Mouse (Mus musculus): ENCODE measurements around the gene Igf2bp3.

Igf2bp3 gene

DNA sequence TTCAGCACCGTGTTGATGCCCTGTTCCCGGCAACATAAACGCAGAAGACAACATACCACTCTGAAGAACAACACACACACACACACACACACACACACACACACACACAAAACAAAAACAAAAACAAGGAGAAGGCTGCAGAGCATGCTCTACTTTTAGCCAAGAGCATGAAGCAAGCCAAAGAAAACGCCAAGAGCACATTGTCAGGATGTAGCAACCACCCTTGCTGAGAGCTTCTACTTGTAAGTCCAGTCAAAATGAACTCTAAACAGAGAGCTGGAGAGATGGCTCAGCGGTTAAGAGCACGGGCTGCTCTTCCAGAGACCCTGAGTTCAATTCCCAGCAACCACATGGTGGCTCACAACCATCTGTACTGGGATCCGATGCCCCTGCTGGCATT, 41.5 kb downstream of the Igf2bp3 start:
- DNase-seq: no peak

DNA sequence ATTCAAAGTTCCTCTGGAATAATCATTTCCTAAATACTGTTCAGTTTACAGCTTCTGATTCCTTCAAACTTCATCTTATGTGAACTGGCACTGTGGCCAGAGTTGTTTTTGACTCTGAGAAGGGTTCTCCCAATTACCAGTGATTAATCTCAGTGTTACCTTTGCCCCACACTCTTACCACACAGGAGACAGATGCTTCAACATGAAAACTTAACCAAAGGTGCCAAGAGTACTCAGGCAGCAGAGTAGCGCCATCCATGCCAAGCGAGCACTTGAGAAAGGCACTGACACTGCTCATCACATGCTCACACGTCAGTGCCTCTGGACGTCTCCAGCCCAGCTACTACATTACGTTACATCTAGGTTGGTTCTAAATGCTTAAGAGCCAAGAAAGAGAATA, 43.5 kb downstream of the Igf2bp3 start:
- no peak for DNase-seq

DNA sequence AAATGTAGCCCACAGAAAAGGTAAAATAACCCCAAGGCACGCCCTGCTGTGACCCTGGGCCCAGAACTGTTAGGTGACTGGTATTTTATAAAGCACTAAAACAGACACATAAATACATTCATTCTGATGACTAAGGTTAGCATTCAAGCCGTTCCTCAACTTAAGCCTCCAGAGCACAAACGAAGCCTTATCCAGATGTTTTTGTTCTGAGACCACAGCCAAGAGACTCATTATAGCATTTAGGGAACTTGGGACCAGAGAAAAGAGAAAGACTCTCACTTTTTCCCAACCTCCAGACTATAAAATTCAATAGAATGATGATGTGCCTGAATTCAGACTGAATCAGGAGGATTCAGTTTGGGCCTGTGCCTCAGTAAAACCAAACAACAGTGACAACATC, 46.1 kb downstream of the Igf2bp3 start:
- no peak for DNase-seq

DNA sequence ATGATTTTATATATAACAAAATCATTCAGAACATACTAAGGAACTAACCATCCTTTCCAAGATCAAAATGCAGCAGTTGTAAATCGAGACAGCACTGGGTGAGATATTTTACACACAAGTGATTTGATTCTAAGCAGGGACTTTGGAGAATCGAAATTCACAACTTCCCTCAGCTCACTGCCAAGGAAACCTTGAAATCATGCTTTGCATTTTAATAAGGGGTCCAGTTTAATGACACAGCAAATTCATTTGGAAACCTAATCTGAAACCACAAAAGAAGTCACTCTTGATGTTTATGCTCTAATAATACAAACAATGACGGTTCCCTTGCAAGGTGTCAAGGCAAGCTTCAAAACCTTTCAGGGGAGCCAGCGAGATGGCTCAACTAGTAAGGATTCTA, 47.4 kb downstream of the Igf2bp3 start:
- no peak for DNase-seq

DNA sequence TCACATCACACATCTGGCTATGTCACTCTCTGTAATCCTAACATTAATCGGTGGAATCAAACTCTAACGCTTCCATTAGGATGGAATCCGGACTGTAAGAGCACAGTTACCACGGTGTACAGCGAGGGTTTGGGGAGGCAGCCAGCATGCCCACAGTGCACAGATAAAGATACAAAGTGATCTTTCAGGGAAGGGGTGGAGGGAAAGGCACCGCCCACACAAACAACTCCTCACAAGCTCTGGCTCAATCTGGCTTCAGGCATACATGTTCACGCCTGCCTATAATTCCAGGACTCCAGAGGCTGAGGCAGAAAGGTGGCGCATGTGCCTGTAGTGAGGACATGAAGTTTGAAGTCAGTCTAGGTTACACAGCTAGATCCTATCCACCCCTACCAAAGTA, 48.4 kb downstream of the Igf2bp3 start:
- no peak for DNase-seq

DNA sequence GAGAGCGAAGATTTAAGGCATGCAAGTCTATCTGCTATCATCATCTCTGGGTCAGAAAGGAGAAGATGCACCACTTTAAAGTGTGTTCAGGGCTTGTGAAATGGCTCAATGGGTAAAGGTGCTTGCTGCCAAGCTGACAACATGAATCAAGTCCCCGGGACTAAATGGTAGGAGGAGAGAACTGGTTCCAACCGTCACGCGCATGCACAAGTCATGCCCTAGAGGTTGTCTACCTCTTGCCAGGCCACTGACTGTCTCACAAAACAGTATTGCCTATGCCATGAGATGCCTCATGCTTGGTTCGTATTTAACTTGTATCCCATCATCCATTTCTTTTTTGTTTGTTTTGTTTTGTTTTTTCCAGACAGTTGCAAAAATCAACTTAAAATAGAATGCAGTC, 48.9 kb downstream of the Igf2bp3 start:
- no peak for DNase-seq

DNA sequence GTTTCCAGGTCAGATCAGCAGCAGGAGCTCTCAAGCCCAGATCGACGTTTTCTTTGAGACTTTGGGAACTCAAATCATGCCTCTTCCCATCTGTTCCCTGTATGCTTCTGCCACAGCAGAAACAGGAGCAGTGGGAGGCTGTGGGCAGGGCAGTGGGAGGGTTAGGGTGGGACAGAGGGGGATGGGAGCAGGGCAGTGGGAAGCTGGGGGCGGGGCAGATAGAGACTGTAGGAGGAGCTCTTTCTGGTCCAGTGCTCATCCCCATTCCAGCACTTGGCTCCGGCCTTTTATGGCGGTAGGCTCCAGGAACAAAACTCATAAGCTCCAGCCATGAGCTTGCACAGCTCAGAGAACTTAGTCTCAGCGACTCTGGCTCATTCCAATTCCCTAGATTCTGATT, 49.7 kb downstream of the Igf2bp3 start:
- peak; percentile 49 for DNase-seq

DNA sequence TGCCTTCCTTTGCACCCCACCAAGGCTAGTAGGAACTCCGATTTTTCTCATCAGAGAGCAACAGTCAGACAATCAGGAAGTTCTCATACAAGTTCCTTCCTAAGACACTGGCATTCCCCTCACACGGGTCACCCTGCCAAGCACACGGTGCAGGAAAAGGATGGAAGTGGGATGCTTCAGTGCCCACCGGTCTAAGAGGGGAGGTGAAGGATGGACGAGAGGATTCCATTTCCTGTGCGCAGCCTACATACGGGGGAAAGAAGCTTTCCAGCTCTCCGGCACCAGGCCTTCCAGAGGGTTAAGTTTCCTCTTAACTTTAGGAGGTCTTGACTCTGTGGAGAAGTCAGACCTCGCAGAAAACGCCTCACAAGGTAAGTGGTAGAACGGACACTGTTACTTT, 50.1 kb downstream of the Igf2bp3 start:
- no peak for DNase-seq

DNA sequence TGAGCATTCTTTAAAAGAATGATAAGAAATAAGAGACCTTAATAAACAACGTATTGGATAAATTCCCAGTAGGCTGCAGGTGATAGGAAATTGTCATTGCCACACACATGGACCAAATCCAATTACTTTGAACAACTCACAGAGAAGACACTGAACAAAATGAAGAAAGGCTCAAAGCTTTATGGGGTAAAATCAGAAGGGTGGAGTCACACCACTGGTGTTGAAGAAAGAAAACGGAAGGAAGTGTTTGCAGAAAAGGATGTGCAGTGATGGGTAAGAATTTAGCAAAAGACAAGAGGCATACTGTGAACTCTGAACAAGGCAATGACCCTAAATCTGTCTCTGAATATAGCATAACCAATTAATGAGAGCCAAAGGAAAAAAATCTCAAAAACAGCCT, 54.8 kb downstream of the Igf2bp3 start:
- DNase-seq: no peak

DNA sequence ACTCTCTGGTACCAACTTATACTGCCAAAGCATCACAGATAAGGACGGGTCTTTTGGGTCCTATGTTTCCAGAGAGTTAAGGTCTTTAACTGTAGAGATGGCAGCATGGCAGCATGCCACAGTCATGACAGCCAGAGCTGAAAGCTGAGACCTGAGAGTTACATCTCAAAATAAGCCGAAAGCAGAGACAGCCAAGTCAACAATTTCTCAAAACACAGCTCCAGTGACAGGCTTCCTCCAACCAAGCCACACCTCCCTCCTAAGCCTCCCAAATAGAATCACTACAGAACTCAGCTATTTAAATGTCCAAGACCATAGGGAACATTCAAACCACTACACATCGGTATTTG, 58.0 kb downstream of the Igf2bp3 start:
- DNase-seq: no peak

DNA sequence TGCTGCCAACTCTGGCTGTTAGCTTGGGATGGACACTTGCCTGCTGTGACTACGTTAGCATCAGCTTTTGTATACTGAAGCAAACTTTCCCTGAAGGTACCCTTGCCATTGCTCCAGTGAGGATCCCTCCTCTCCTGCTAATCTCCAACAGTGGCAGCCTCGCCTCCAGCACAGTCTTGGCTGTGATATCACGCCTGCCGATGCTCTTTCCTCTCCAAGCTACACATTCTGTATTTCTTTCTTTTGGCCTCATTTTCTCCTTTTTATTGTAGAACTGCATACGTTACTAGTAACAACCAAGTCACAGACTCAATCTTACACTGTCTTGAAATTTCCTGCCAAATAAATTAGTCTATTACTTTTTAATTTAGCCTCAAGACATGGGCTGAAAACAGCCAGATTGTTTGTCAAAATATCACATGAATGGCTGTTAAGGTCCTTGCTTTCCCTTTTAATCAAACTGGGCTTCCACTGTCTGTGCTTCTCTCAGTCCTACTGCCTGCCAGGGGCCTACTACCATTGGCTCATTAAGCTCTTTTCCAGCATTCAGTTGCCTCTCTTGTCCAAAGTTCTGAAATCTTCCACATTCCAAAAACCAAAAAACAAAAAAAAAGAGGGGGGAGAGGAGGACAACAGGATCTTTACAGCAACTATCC, 58.5 kb downstream of the Igf2bp3 start:
- DNase-seq: no peak

DNA sequence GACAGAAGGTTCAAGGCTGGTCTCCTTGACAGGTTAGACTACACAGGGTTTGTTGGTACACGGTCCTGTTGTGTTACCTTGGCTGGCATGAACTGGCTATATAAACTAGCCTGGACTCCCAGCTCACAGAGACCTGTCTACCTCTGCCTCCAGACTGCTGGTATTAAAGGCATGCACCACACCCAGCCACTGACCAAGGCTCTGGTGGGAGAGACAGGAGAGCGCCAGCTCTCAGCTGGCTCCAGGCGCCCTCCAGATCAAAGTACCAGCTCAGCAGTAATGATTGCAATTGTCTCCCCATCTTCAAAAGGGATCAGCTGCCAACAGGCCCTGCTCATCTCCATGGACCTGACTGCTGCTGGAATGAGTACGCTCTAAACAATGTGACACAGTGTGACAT, 63.3 kb downstream of the Igf2bp3 start:
- DNase-seq: no peak

DNA sequence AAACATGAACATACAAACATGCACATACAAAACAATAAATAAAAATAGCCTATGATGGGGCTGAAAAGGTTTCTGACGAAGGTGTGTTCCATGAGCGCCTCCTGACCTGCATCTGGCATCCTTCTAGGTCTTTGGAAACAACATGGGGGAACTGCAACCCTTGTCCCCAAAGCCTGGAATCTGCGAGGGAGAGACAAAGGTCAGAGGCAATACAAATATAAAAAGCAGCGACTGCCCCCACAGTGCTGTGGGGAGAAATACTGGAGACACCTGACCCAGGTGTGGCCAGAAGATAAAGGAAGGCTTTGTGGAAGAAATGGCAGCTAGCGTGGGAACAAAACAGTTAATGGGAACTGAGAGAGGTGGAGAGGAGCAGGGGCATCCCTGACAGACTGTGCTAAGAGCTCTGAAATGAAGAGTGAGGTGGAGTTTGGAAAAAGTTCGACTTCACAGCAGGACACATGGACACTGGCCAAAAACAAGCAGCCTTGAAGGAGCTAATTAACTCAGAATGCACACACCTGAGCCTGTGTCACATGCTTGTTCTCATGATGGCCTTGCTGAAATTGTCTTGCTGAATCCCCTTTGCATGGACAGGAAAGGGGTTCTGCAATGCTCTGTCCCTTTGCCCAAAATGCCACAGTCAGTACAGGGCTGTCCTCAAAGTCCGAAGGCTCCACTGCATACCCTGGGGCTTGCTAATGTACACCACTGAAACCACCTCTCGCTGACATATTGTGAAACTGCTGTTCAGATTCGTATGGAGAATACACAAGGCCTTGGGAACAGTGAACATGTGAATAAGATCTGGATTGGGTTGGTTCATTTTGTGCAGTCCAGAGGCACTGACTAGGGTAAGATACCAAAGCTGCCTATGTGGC, 64.2 kb downstream of the Igf2bp3 start:
- DNase-seq: no peak

DNA sequence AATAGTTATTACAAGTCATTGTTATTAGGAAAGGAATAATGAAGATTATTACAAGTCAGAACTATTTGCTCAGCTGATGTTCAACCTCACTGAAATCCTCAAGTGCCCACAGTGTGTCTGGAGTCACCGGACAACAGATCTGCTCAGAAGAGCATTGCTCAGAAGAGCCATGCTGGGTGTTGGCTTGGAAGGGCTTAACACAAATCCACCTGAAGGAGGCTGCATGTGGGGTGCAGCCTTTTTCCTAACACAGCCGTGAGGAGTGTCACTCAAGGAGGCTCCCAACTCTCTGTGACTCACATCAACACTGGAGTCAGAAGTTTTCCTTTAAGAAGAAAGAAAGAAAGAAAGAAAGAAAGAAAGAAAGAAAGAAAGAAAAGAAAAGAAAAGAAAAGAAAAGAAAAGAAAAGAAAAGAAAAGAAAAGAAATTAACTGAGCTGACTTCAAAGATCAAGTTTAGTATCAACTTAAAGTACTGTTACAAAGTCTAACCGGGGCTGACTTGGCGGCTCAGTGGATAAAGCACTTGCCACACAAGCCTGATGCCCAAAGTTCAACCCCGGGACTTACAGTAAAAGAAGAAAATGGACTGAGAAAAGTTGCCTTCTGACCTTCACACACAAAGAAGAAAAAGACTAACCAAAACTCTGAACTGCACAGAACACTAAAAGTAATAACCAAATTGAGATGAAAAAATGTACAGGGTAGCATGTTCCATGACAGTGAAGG, 65.4 kb downstream of the Igf2bp3 start:
- DNase-seq: no peak

DNA sequence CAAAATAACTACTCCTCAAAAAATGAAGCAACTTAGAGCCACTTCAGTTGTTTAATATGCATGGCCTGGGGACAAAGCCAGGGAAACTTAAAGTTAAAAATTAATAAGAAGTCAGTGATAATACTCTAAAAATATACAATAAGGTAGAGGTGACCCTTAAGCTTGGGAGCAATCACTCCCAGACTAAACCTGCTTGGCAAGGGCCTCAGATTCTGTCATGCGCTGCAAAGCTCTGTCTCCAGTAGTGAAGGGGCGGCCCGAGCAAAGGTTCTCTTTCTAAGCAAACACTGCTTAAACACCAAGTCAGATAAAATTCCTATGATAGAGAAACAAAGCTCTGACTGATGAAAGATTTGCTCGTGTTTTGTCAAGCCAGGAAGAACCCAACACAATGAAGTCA, 66.0 kb downstream of the Igf2bp3 start:
- DNase-seq: no peak

DNA sequence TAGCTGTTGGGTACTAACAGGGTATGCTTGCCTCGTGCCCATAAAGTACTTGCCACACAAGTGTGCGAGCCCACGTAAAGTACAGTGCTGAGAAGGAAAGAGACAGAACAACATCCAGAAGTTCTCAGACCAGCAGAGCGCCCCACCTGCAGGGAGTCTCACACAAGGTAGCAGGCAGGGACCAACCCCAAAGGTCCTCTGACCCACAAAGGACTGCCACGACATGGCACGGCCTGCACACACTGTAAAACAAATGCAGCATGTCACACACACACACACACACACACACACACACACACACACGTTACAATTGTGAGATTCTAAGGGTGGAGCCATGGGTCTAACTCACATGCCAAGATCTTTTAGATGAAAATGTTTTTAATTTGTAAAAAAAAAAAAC, 66.4 kb downstream of the Igf2bp3 start:
- no peak for DNase-seq

DNA sequence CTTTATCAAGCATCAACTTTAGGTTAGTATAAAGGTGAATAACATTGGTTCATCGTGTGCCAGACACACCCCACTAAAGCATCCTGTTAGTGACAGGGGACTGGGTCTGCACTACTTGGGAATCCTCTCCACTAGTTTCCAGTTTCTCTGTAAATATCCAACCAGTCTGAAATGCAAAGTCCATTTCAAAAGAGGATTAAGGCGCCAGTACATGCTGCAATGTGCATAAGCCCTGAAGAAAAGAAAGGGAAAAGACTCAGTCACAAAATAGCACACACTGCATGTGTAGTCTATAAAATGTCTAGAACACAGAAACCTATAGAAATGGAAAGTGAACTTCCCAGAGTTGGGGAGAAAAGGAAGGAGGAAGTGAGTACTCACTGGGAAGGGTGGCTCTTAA, 68.3 kb downstream of the Igf2bp3 start:
- no peak for DNase-seq

DNA sequence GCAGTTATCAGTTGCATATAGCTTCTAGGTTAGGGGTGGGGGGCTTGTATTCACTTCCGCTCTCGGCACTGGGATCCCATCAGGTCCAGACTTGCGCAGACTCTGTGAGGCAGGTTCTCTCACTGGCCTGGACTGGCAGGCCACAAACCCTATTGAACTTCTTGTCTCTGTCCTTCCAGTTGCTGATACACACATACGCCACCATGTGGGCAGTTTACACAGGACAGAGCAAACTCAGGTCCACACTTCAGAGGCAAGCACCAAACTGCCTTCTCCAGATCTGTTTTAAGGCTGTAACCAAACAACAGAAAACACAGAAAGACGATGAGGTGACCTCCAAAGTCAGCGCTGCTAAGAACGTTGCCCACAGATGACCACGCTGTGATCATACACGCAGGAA, 72.3 kb downstream of the Igf2bp3 start:
- peak; percentile 22 for DNase-seq

DNA sequence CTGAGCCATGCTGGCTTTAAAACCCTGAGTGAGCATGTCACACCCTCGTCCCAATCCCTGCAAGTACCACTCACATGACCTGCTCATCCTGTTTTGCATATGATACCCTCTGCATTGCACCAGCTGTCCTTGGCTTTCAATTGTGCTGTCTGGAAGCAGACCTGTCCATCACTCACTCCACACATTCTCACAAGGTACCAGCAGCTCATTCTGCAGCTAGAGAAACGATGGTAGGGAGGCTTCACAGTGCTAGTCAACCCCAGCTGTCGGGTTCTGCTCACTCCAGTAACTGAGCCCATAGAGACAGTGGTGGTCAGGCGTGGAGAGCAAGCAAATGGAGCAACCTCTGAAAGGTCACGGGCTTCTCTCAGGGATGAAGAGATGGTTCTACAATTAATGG, 73.6 kb downstream of the Igf2bp3 start:
- DNase-seq: no peak

DNA sequence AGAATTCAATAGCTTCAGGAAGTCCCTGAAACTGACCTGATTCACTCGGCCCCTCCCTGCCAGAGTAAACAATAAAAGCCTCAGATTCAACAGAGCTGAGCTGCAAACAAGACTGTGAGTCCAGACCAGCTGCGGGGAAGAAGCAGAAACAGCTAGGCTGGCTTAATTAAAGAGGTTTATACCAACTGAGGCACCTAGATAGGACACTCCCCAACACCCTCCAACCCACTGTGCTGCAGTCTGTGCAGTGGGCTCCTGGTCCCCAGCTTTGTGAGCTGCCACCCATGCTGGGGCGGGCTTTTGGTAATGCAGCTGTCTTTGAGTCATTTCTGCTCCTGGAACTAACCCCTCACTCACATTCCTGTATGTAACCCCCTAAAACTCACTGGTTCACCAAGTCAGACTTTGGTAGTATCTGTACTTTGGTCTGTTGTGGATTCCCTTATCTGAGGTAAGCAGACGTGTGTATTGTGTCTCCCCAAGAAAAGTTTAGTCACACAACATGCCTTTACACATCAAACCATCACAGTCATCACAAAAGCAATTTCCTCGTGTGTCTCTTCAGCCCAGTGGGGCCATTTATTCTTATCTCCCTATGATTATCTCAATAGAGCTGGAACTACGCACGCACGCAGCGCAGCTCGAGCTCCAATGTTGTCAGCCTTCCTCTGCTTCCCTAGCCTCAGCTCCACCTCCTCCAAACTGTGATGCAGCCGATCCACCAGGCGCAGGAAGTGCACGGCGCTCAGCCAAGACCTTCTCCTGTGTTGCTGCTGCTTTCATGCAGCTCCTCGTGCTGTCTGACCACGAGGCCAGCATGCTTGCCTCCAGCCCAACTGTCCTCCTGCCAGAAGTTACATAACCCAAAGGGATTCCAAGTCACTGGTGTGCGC, 76.4 kb downstream of the Igf2bp3 start:
- no peak for DNase-seq

DNA sequence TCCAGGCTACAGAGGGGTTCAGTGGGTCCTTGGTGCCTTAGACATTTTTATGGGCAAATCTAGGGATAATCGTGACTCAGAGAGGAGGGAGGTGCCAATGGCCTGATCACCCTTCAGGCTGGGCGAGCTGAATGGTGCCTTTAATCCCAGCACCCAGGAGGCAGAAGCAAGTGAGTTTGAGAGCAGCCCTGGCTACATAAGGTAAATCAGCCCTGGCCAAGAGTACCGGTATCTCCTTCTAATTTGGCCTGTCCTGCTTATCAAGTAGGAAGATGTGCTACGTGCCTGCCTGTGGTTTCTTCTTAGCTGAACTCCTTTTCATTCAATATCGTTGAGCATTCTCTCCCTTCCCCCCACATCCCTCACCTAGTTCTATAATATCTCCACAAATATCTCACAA, 78.0 kb downstream of the Igf2bp3 start:
- DNase-seq: no peak

DNA sequence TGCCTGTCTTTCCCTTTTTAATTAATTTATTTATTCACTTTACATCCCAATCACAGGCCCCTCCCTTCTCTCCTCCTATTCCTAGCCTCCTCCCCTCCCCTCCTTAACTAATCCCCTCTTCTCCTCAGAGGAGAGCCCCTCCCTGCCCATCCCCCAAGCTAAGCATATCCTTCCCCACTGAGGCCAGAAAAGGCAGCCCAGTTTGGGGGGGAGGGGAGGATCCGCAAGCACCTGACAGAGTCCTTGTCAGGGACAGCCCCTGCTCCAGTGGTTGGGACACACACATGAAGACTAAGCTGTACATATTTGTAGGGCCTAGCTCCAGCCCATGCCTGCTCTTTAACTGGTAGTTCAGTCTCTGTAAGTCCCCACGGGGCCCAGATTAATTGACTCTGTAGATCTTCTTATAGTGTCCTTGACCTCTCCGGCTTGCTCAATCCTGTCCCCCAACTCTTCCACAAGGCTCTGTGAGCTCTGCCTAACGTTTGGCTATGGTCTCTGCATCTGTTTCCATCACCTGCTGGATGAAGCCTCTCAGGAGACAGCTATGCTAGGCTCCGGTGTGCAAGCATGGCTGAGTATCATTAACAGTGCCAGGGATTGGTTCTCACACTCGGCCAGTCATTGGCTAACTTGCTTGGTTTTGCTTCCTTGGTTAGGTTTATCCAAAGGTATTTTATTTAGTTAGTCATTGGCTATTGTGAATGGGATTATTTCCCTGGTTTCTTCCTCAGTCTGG, 82.2 kb downstream of the Igf2bp3 start:
- peak; percentile 32 for DNase-seq
